Mouse (Mus musculus): ENCODE data around the gene Mtmr11.

DNA sequence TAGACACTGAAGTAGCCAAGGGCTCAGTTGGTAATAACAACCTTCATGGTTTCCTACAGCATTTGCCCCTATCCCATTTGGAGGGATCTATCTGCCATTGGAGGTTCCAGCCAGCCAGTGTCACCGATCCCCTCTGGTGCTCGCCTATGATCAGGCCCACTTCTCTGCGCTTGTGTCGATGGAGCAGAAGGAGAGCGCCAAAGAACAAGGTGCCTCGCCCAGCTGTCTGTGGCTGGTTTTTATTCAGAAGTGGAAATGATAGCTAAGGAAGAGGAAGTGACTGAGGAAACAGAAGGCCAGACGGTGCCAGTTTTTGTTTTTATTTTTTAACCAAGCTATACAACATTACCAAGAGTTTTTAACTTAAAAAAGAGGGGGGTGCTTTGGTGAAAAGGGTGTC, 10.0 kb upstream of the Mtmr11 start:
- TF ChIP-seq CTCF (IDR thresholded peaks at IDR 0.05; ENCODE audit: control insufficient read depth, insufficient read depth, low read length) = no peak
- no peak for TF ChIP-seq POLR2A (IDR thresholded peaks at IDR 0.05; ENCODE audit: borderline replicate concordance, control insufficient read depth, low read depth, low read length)

All from bone marrow, adult 2 months (tissue).